Mouse (Mus musculus) liver, postnatal 0 days (tissue): ENCODE data around the gene Cnnm2.

Source experiments
- CTCF ChIP-seq: sonication (generic); IDR thresholded peaks from 2 replicates; pipeline ENCODE4 v1.5.1; 2016; ENCODE audit warnings: antibody characterized with exemption, low read depth
- EP300 ChIP-seq: IDR thresholded peaks from 2 replicates; pipeline ENCODE4 v1.6.1; 2016; ENCODE audit warnings: antibody characterized with exemption, low read depth, mild to moderate bottlenecking

- no peak for TF ChIP-seq CTCF
- no peak for TF ChIP-seq EP300
Measured at GRCm38 (mm10) chr19:46898222-46898621, 136.8 kb downstream of the Cnnm2 start.
